Mouse (Mus musculus) cerebellum, adult 2 months (tissue): ENCODE measurements around the gene Trpm5. TPM values are rescaled to one million over a fixed set of nuclear protein-coding genes. Genes with fewer than 3 reads are reported as not detected.
A peak's percentile ranks its signal among the peaks of the same experiment; 100 is the strongest.

Experiments used
- DNase-seq, 2 experiments: peaks; one replicate each; pipeline ENCODE4 v3.0.0; 2021
- H3K27ac ChIP-seq: fragments of 200-500 bp; 2 replicates; pipeline ENCODE4 v1.5.1; 2012; ENCODE audit warnings: low read length, control low read depth, inconsistent platforms; ENCODE audit not compliant: insufficient read depth
- H3K27me3 ChIP-seq: fragments of 200-500 bp; 2 replicates; pipeline ENCODE4 v1.6.1; 2012; ENCODE audit warnings: inconsistent platforms, mild to moderate bottlenecking, low read length, moderate library complexity; ENCODE audit not compliant: control insufficient read depth, insufficient read depth
- H3K4me1 ChIP-seq: fragments of 200-500 bp; 2 replicates; pipeline ENCODE4 v1.6.1; 2011; ENCODE audit warnings: low read length; ENCODE audit not compliant: control insufficient read depth, insufficient read depth
- H3K4me3 ChIP-seq: fragments of 200-500 bp; replicated peaks from 2 replicates; pipeline ENCODE3; 2011; ENCODE audit warnings: mild to moderate bottlenecking, low read depth, low read length, control low read depth; ENCODE audit not compliant: insufficient read depth
- CTCF ChIP-seq: fragments of 200-500 bp; IDR thresholded peaks from 2 replicates; pipeline ENCODE4 v1.5.1; 2011; ENCODE audit warnings: low read depth, mild to moderate bottlenecking, control low read depth, low read length, moderate library complexity, borderline replicate concordance; ENCODE audit not compliant: insufficient read depth
- POLR2A ChIP-seq: fragments of 200-500 bp; IDR thresholded peaks from 2 replicates; pipeline ENCODE4 v1.6.1; 2011; ENCODE audit warnings: low read length, control low read depth, borderline replicate concordance; ENCODE audit not compliant: insufficient read depth
- WGBS: fragments of 180-500 bp; shearing (Covaris S2); methylation state at CpG from one replicate; pipeline ENCODE4 v1.1.7; 2018; 5-methylcytosine and 5-hydroxymethylcytosine counted together
- polyA plus RNA-seq: library from polyadenylated mRNA; depleted of rRNA; stranded (reverse); fragments of >200 nt; gene quantifications from 2 replicates; pipeline ENCODE4 v1.2.3, GENCODE M21; 2012

The Trpm5 gene
- polyA plus RNA-seq, 1 experiment, result 0.13 TPM

- H3K4me1 ChIP-seq, result peaks cover 39% of the 10 kb centered on the region
Observed at GRCm38 (mm10) chr7:143054612-143054965, 39.9 kb downstream of the Trpm5 start.

DNA sequence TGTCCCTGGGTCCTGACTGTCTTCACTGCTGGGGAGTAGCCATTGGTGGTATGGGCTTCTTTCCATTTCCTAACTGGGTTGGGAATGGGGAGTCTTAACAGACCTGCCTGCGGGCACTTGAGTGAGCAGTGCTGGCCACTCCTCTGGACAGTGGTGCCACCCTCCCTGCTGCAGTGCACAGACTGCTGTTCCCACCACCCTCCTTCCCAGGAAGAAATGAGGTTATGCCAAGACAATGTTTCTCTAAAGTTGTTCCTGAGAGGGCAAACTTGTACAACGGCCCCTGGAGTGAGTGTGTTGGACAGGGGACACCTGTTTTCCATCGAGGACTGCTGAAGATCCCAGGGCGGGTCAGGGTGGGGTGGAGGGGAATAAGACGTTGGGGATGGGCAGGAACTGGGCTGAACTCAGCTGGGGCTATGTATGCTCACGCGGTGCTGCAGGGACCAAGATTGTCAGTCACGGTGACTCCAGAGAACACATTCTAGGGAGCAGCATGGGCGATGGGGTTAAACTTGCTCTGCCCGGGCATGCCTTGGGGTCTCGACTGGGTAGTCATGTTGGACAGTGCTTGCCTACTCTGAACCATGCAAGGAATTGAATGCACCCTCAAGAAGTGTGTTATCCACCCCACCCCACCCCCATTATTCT is 40.4 kb downstream of the Trpm5 start:
- DNase-seq, result peak; percentile 15 to 17
- TF ChIP-seq CTCF (no peak), POLR2A (no peak)
- WGBS, result 10% methylated on average over 11 of the region's 11 CpGs
- H3K27ac ChIP-seq, result no peak overlapping the region
- H3K27me3 ChIP-seq, result no peaks in the 10 kb centered on the region
- peak overlapping the region; percentile 93 for H3K4me3 ChIP-seq
- H3K4me1 ChIP-seq, result peaks cover 34% of the 10 kb centered on the region

More at GRCm38 (mm10) chr7:143054612-143054965, 39.9 kb downstream of the Trpm5 start:
- WGBS, result 35% methylated on average over 3 of the region's 3 CpGs
- H3K27ac ChIP-seq, result no peak overlapping the region
- TF ChIP-seq CTCF, result no peak
- TF ChIP-seq POLR2A, result no peak
- peak overlapping the region; percentile 9 for H3K4me3 ChIP-seq
- H3K27me3 ChIP-seq, result no peaks in the 10 kb centered on the region
- peak in 1 of 2 experiments; percentile 12 for DNase-seq

GRCm38 (mm10) chr7:143053008-143053899 is 41.2 kb downstream of the Trpm5 start:
- DNase-seq, result peak; percentile 61 to 63
- Histone ChIP-seq H3K4me1 (peaks cover 26% of the 10 kb centered on the region), H3K27ac (peak overlapping the region; percentile 89), H3K27me3 (no peaks in the 10 kb centered on the region), H3K4me3 (peak overlapping the region; percentile 93)
- under 1% methylated on average over 46 of the region's 46 CpGs for WGBS
- TF ChIP-seq POLR2A (no peak), CTCF (0 out of 2 replicates have a peak, but pooled peaks have one; percentile 12)

DNA sequence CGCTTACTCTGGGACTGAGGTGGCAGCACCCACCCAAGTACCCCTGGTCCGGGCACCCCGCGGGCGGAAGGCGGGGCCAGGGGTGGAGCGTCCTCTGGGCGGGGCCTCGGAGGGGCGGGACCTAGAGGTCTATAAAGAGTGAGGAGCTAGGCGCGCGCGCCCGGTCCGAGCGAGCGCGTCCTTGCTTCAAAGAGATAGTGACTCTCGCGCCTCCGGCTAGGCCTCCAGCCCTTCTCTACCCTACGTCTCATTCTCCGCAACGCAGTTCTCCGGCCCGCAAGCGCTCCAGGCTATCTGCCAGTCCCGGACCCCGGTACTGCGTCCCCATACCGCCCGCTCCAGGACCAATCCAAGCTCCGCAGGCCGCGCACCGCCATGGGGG is 41.8 kb downstream of the Trpm5 start, which contains the start of gene Cd81:
Gene Cd81, plus strand, starts transcription at position 114 of the 382 bp plus-strand sequence.
- WGBS, result under 1% methylated on average over 37 of the region's 37 CpGs
- peaks cover 19% of the 10 kb centered on the region for H3K4me1 ChIP-seq
- peak within 1 kb of the TSS; percentile 89 for H3K27ac ChIP-seq
- TF ChIP-seq CTCF (no peak), POLR2A (peak; percentile 73)
- no peaks in the 10 kb centered on the region for H3K27me3 ChIP-seq
- peak within 1 kb of the TSS; percentile 93 for H3K4me3 ChIP-seq
- peak; percentile 73 to 79 for DNase-seq

DNA sequence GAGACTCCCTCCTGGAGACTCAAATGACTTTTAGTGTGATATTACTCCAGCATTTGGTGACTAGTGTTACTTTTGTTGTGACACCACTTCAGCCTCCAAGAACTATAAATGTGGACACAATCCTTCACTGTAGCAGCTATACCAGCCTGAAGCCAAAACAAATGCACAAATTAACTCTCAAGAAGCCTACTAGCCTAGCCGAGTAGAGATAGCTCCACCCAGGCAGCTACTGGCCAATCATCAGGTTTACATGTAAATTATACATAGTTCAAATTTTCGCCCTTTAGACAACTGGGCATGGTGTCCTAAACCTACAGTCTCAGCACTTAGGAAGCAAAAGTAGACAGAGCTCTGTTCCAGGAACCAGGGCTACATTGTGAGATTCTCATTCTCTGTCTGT is 43.1 kb downstream of the Trpm5 start:
- no peak for DNase-seq
- no peak overlapping the region for H3K4me3 ChIP-seq
- no peak overlapping the region for H3K27ac ChIP-seq
- TF ChIP-seq POLR2A (no peak), CTCF (no peak)
- H3K4me1 ChIP-seq, result peaks cover 13% of the 10 kb centered on the region
- 73% methylated on average over 2 of the region's 2 CpGs for WGBS
- H3K27me3 ChIP-seq, result no peaks in the 10 kb centered on the region

DNA sequence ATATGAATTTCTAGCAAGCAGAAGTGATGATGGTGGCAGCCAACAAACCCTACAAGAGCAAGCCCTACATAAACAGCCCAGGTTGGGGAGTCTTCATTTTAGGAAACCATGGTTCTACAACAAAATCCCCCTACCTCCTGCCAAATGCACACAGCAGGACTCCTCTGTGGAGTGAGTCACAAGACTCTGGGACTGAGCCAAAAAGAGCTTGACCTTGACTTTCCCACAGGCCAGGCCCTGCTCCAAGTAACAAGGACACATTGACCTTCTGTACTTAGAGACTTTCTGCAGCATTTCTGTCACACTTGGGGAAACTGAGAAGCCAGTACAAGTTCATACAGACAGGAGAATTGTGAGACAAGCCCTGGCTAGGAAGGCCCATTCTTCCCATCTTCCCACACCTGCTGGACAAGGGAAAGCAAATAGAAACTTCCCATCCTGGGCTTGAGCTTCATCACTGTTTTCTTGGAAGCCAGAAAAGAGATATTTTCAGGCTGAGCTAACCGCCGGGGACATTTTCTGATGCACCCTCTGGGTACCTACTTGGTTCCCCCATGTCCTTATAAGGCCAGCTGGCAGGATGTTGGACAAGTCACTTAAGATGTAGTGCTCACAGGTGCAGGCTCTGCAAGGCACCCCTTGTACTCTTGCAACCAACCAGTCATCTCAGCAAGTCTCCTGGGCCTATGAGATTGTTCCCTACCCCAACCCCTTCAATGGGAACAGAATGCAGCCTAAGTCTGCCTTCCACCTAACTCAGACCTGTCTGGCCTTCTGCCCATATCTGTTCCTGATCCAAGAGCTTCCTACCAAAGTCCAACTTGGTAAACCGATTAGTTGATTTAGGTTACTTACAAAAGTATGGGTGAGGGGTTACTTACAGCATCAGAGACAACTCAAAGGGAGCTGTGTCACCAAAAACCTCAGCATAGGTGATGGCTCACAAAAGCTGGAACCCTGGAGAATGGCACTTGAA is 44.3 kb downstream of the Trpm5 start:
- Histone ChIP-seq H3K27me3 (no peaks in the 10 kb centered on the region), H3K4me3 (no peak overlapping the region), H3K4me1 (peaks cover 5% of the 10 kb centered on the region), H3K27ac (no peak overlapping the region)
- peak; percentile 18 to 47 for DNase-seq
- 83% methylated on average over 3 of the region's 3 CpGs for WGBS
- TF ChIP-seq POLR2A (no peak), CTCF (no peak)

GRCm38 (mm10) chr7:143049331-143049730 is 45.1 kb downstream of the Trpm5 start:
- Histone ChIP-seq H3K27me3 (no peaks in the 10 kb centered on the region), H3K4me3 (no peak overlapping the region), H3K4me1 (no peaks in the 10 kb centered on the region; the same call in 1 of the 2 replicates), H3K27ac (no peak overlapping the region)
- TF ChIP-seq CTCF (no peak), POLR2A (no peak)
- DNase-seq, result no peak
- 82% methylated on average over 3 of the region's 3 CpGs for WGBS
